In the genomic region with DNA sequence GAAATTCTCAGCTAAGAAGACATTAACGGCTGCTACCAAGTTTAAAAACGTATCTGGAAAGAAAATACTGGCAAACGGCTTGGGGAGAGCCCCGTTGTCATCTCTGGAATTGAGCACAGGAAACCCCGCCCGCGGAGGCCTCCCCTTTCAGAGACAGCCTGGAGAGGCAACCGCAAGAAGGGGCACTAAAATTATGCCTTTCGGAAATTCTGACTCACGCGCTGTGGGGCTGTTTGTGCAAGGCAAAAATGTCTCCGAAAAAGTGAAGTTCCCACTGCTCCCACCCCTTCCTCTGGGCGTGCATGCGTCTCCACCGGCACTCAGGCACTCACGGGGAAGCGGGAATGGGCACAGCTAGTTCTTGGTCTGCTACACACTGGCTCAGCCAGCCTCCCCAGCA, we compare ENCODE assay signal across 8 mouse cellular contexts. TPM values are rescaled to one million over a fixed set of nuclear protein-coding genes. Genes with fewer than 3 reads are reported as not detected.
DNase-seq lines count a peak whose midpoint lies in the region; ATAC-seq and TF ChIP-seq lines count a peak whose summit lies in the region.

No protein-coding gene starts in this region.

- H3K36me3 ChIP-seq in G1E (replicated peaks), result peaks cover 4% of the 10 kb centered on the region
- H3K36me3 ChIP-seq in stomach, embryonic 15.5 days, result no peaks in the 10 kb centered on the region

- no peaks in the 10 kb centered on the region for H3K27me3 ChIP-seq in G1E (ENCODE audit: insufficient read depth, low read length)
- H3K27me3 ChIP-seq in stomach, embryonic 15.5 days (replicated peaks), result 0 out of 2 replicates have a peak, but pooled peaks cover 11% of the 10 kb centered on the region

- WGBS in stomach, embryonic 15.5 days, result 16% methylated on average over 17 of the region's 17 CpGs

- ATAC-seq in G1E (ENCODE audit: extremely low read depth, insufficient number of reproducible peaks, low FRiP score, poor library complexity, severe bottlenecking), result peak; percentile 23; the same call in 1 of the 2 replicates
- no peak for ATAC-seq in stomach, embryonic 15.5 days (ENCODE audit: insufficient read depth, low FRiP score, low read depth)
- ATAC-seq in megakaryocyte-erythroid progenitor cell, adult 5-6 weeks (replicated peaks; ENCODE audit: low FRiP score, low TSS enrichment, poor library complexity, severe bottlenecking), result no peak

- H3K4me1 ChIP-seq in G1E (ENCODE audit: insufficient read depth, low read depth, low read length), result peaks cover 81% of the 10 kb centered on the region
- peaks cover 24% of the 10 kb centered on the region for H3K4me1 ChIP-seq in stomach, embryonic 15.5 days

- H3K4me2 ChIP-seq in stomach, embryonic 15.5 days, result peak overlapping the region; percentile 43

- peak overlapping the region; percentile 49; the same call in 1 of the 2 replicates for H3K4me3 ChIP-seq in G1E (ENCODE audit: low read depth, low read length)
- no peak overlapping the region for H3K4me3 ChIP-seq in stomach, embryonic 15.5 days (replicated peaks)

- H3K9ac ChIP-seq in stomach, embryonic 15.5 days, result no peak overlapping the region

- no peaks in the 10 kb centered on the region for H3K9me3 ChIP-seq in G1E (replicated peaks)
- H3K9me3 ChIP-seq in stomach, embryonic 15.5 days, result no peaks in the 10 kb centered on the region

- peak overlapping the region; percentile 18; the same call in 1 of the 2 replicates for H3K27ac ChIP-seq in stomach, embryonic 15.5 days

- TF ChIP-seq CTCF in G1E (IDR thresholded peaks at IDR 0.05; ENCODE audit: low read depth, low read length), result no peak

- DNase-seq in G1E (ENCODE audit: low spot score), result no peak
- peak; percentile 58 for DNase-seq in adrenal gland, postnatal 25 days
- peak; percentile 86 for DNase-seq in heart, adult 8-10 months (ENCODE audit: low spot score)
- peak; percentile 88 for DNase-seq in kidney, postnatal 14 days
- peak; percentile 81 for DNase-seq in lung, postnatal 36 days
- no peak for DNase-seq in embryo, embryonic 9.5 days (ENCODE audit: extremely low spot score)

RNA-seq across cellular contexts. Expression of a gene that starts 3.5 kb away (rescaled TPM):
- total RNA-seq in G1E (2014; fragmentation: Nextera tagmentation) (24.8 and 27.9 TPM in 2 replicates), G1E (2017) (21.3 and 21.7 TPM in 2 replicates)
- polyA plus RNA-seq in G1E (2012), result 29.7 and 31.1 TPM in 2 replicates
- total RNA-seq in adrenal gland, postnatal 25 days (2021), result 8.6 and 14.8 TPM in 2 replicates
- 10 to 100 TPM in 1 of 4 experiments, 1 to 10 TPM in 3; 7.2 to 10.5 (median 7.7) TPM for total RNA-seq in heart, adult 8-10 months (2022)
- 0.70 and 0.99 TPM in 2 replicates for polyA plus RNA-seq in stomach, embryonic 15.5 days (2015; fragmentation: Nextera tagmentation; extraction: Ambion mirVana)
- 10.9 and 15.7 TPM in 2 replicates for total RNA-seq in megakaryocyte-erythroid progenitor cell, adult 5-6 weeks (2014; fragmentation: Nextera tagmentation)
- total RNA-seq in megakaryocyte-erythroid progenitor cell, adult 5-6 weeks (2017), result 9.1 and 9.7 TPM in 2 replicates

RNA-seq across cellular contexts. Expression of a gene that starts 19.4 kb away (rescaled TPM):
- total RNA-seq in G1E (2014; fragmentation: Nextera tagmentation), result 227 and 282 TPM in 2 replicates
- 97.4 and 97.9 TPM in 2 replicates for total RNA-seq in G1E (2017)
- polyA plus RNA-seq in G1E (2012), result 320 and 368 TPM in 2 replicates
- total RNA-seq in adrenal gland, postnatal 25 days (2021), result 183 and 235 TPM in 2 replicates
- 100 to 1,000 TPM in 1 of 4 experiments, 10 to 100 TPM in 3; 74.2 to 104 (median 85.4) TPM for total RNA-seq in heart, adult 8-10 months (2022)
- polyA plus RNA-seq in stomach, embryonic 15.5 days (2015; fragmentation: Nextera tagmentation; extraction: Ambion mirVana), result 159 and 193 TPM in 2 replicates
- 112 and 193 TPM in 2 replicates for total RNA-seq in megakaryocyte-erythroid progenitor cell, adult 5-6 weeks (2014; fragmentation: Nextera tagmentation)
- total RNA-seq in megakaryocyte-erythroid progenitor cell, adult 5-6 weeks (2017), result 59.2 and 86.9 TPM in 2 replicates

Comparison
In these comparisons a context has a peak if more than half of its experiments do, and no peak if none do; other contexts are left out.
1. DNase-seq: peak in adrenal gland, postnatal 25 days (single experiment), heart, adult 8-10 months (single experiment), kidney, postnatal 14 days (single experiment) and lung, postnatal 36 days (single experiment); none in G1E (single experiment) and embryo, embryonic 9.5 days (single experiment).